Mouse (Mus musculus) E14TG2a.4 (cell line): ENCODE measurements at regions not wholly inside any gene's neighbourhood (a gene's known extent, or its start where the extent isn't known, plus 50 kb on each side); places are given as distances from the start of the nearest gene placed in this dataset.

Source experiments
- H3K27me3 ChIP-seq: 2 replicates; pipeline ENCODE4 v1.6.1; 2014; ENCODE audit warnings: low read length, control low read depth; ENCODE audit not compliant: insufficient read depth
- H3K36me3 ChIP-seq: 2 replicates; pipeline ENCODE4 v1.6.1; 2014; ENCODE audit warnings: low read length, control low read depth; ENCODE audit not compliant: insufficient read depth
- H3K4me1 ChIP-seq: replicated peaks from 2 replicates; pipeline ENCODE4 v1.6.1; 2014; ENCODE audit warnings: low read depth, low read length, control low read depth
- H3K4me3 ChIP-seq: replicated peaks from 2 replicates; pipeline ENCODE4 v1.5.1; 2014; ENCODE audit warnings: mild to moderate bottlenecking, low read length
- H3K9me3 ChIP-seq: 2 replicates; pipeline ENCODE4 v1.6.1; 2014; ENCODE audit warnings: low read length, control low read depth
- CTCF ChIP-seq: conservative IDR thresholded peaks from 2 replicates; pipeline ENCODE4 v1.5.1; 2014; ENCODE audit warnings: low read length
- NANOG ChIP-seq: IDR thresholded peaks from 2 replicates; pipeline ENCODE4 v1.6.1; 2014; ENCODE audit warnings: borderline replicate concordance, low read length, mixed read lengths
- POU5F1 ChIP-seq: IDR thresholded peaks from 2 replicates; pipeline ENCODE4 v1.6.1; 2014; ENCODE audit warnings: low read length, borderline replicate concordance

- no peaks in the 10 kb centered on the region for H3K27me3 ChIP-seq
- TF ChIP-seq NANOG = no peak
- no peak for TF ChIP-seq CTCF
- TF ChIP-seq POU5F1 = no peak
- H3K9me3 ChIP-seq = no peaks in the 10 kb centered on the region
Measured at GRCm38 (mm10) chr14:48349392-48350044, 96.4 kb upstream of the Tmem260 start.

GRCm38 (mm10) chr14:48351652-48352051 lies 94.3 kb upstream of the Tmem260 start:
- Histone ChIP-seq H3K9me3 (no peaks in the 10 kb centered on the region), H3K4me1 (peaks cover 8% of the 10 kb centered on the region), H3K36me3 (no peaks in the 10 kb centered on the region), H3K27me3 (no peaks in the 10 kb centered on the region), H3K4me3 (no peak overlapping the region)
- TF ChIP-seq NANOG (no peak), CTCF (no peak), POU5F1 (no peak)

More at GRCm38 (mm10) chr14:48349392-48350044, 96.4 kb upstream of the Tmem260 start:
- Histone ChIP-seq H3K4me3 (no peak overlapping the region), H3K36me3 (no peaks in the 10 kb centered on the region), H3K4me1 (peaks cover 8% of the 10 kb centered on the region)

- no peaks in the 10 kb centered on the region; the same call in 1 of the 2 replicates for H3K27me3 ChIP-seq
- no peak overlapping the region for H3K4me3 ChIP-seq
- H3K9me3 ChIP-seq = no peaks in the 10 kb centered on the region
- no peaks in the 10 kb centered on the region for H3K36me3 ChIP-seq
- H3K4me1 ChIP-seq = peaks cover 8% of the 10 kb centered on the region
- TF ChIP-seq POU5F1 (no peak), CTCF (no peak), NANOG (no peak)
Measured at GRCm38 (mm10) chr14:48352825-48353224, 93.1 kb upstream of the Tmem260 start.

- Histone ChIP-seq H3K4me3 (no peak overlapping the region), H3K27me3 (peaks cover under 1% of the 10 kb centered on the region; the same call in 1 of the 2 replicates), H3K4me1 (peaks cover 8% of the 10 kb centered on the region), H3K9me3 (no peaks in the 10 kb centered on the region), H3K36me3 (no peaks in the 10 kb centered on the region)
- TF ChIP-seq NANOG (peak; percentile 70), POU5F1 (no peak), CTCF (no peak)
Measured at GRCm38 (mm10) chr14:48354176-48354575, 91.7 kb upstream of the Tmem260 start.

GRCm38 (mm10) chr14:48357441-48357840 lies 88.5 kb upstream of the Tmem260 start:
- peaks cover 8% of the 10 kb centered on the region for H3K4me1 ChIP-seq
- peaks cover 2% of the 10 kb centered on the region; the same call in 1 of the 2 replicates for H3K27me3 ChIP-seq
- H3K9me3 ChIP-seq = no peaks in the 10 kb centered on the region
- no peaks in the 10 kb centered on the region for H3K36me3 ChIP-seq
- no peak overlapping the region for H3K4me3 ChIP-seq
- no peak for TF ChIP-seq POU5F1
- TF ChIP-seq CTCF = no peak
- TF ChIP-seq NANOG = no peak

- TF ChIP-seq CTCF (peak; percentile 15; the same call in 1 of the 2 replicates), POU5F1 (no peak)
- no peaks in the 10 kb centered on the region for H3K9me3 ChIP-seq
- no peak overlapping the region for H3K4me3 ChIP-seq
- H3K4me1 ChIP-seq = peaks cover 8% of the 10 kb centered on the region
- H3K27me3 ChIP-seq = peaks cover 2% of the 10 kb centered on the region; the same call in 1 of the 2 replicates
- H3K36me3 ChIP-seq = no peaks in the 10 kb centered on the region
Measured at GRCm38 (mm10) chr14:48358487-48359159, 87.3 kb upstream of the Tmem260 start.

- no peaks in the 10 kb centered on the region for H3K36me3 ChIP-seq
- peaks cover 2% of the 10 kb centered on the region; the same call in 1 of the 2 replicates for H3K27me3 ChIP-seq
- no peak for TF ChIP-seq POU5F1
- H3K4me1 ChIP-seq = no peaks in the 10 kb centered on the region
- no peaks in the 10 kb centered on the region for H3K9me3 ChIP-seq
- H3K4me3 ChIP-seq = no peak overlapping the region
Measured at GRCm38 (mm10) chr14:48361820-48362219, 84.1 kb upstream of the Tmem260 start.

GRCm38 (mm10) chr14:48367006-48367405 lies 78.9 kb upstream of the Tmem260 start:
- Histone ChIP-seq H3K36me3 (no peaks in the 10 kb centered on the region), H3K9me3 (no peaks in the 10 kb centered on the region), H3K4me1 (no peaks in the 10 kb centered on the region), H3K27me3 (no peaks in the 10 kb centered on the region), H3K4me3 (no peak overlapping the region)
- TF ChIP-seq POU5F1 (no peak), NANOG (no peak), CTCF (peak; percentile 72)

- no peak for TF ChIP-seq POU5F1
- peak; percentile 74 for TF ChIP-seq CTCF
- Histone ChIP-seq H3K36me3 (no peaks in the 10 kb centered on the region), H3K4me1 (no peaks in the 10 kb centered on the region), H3K4me3 (no peak overlapping the region), H3K9me3 (no peaks in the 10 kb centered on the region), H3K27me3 (no peaks in the 10 kb centered on the region)
Measured at GRCm38 (mm10) chr14:48370322-48370721, 75.6 kb upstream of the Tmem260 start.
